Mouse (Mus musculus) embryonic facial prominence, embryonic 11.5 days (tissue): ENCODE data around the gene Nav1. TPM values are rescaled to one million over a fixed set of nuclear protein-coding genes. Genes with fewer than 3 reads are reported as not detected.

Experiments
- ATAC-seq: fragments of 200-750 bp; cut with Nextera tagmentation; replicated peaks from 2 replicates; pipeline ENCODE4 v1.8.0; 2017; ENCODE audit warnings: low read depth; ENCODE audit not compliant: insufficient number of reproducible peaks, low FRiP score, low TSS enrichment
- DNase-seq: peaks from one replicate; pipeline ENCODE4 v3.0.0-alpha.2; 2015; ENCODE audit warnings: low spot score
- H3K27ac ChIP-seq: fragments of 300-500 bp; sonication (generic); replicated peaks from 2 replicates; pipeline ENCODE4 v1.5.1; 2014; ENCODE audit warnings: mild to moderate bottlenecking, low read depth, low read length, control low read depth
- H3K27me3 ChIP-seq: fragments of 300-500 bp; sonication (generic); 2 replicates; pipeline ENCODE4 v1.6.1; 2014; ENCODE audit warnings: mild to moderate bottlenecking, low read length, moderate library complexity, mixed read lengths; ENCODE audit not compliant: control insufficient read depth, insufficient read depth
- H3K36me3 ChIP-seq: fragments of 300-500 bp; sonication (generic); replicated peaks from 2 replicates; pipeline ENCODE4 v1.6.1; 2014; ENCODE audit warnings: low read depth, mild to moderate bottlenecking, low read length, moderate library complexity, mixed read lengths; ENCODE audit not compliant: control insufficient read depth, insufficient read depth
- H3K4me1 ChIP-seq: fragments of 300-500 bp; sonication (generic); 2 replicates; pipeline ENCODE4 v1.6.1; 2014; ENCODE audit warnings: low read length, mixed read lengths; ENCODE audit not compliant: control insufficient read depth, insufficient read depth
- H3K4me2 ChIP-seq: fragments of 300-500 bp; sonication (generic); 2 replicates; pipeline ENCODE4 v1.6.1; 2014; ENCODE audit warnings: low read depth, mild to moderate bottlenecking, control low read depth, low read length, moderate library complexity
- H3K4me3 ChIP-seq: fragments of 300-500 bp; sonication (generic); 2 replicates; pipeline ENCODE4 v1.5.1; 2014; ENCODE audit warnings: low read depth, low read length, control low read depth
- H3K9ac ChIP-seq: fragments of 300-500 bp; sonication (generic); replicated peaks from 2 replicates; pipeline ENCODE4 v1.6.1; 2014; ENCODE audit warnings: mild to moderate bottlenecking, control low read depth, low read length
- H3K9me3 ChIP-seq: fragments of 300-500 bp; sonication (generic); replicated peaks from 2 replicates; pipeline ENCODE4 v1.6.1; 2016; ENCODE audit warnings: mild to moderate bottlenecking, low read length, inconsistent platforms, mixed read lengths; ENCODE audit not compliant: control insufficient read depth
- WGBS: fragments of 180-500 bp; shearing (Covaris S2); extraction: QIAGEN DNeasy Blood & Tissue Kit; methylation state at CpG from one replicate; pipeline ENCODE4 v1.1.7; 2014; 5-methylcytosine and 5-hydroxymethylcytosine counted together
- polyA plus RNA-seq: library from polyadenylated mRNA; unstranded; fragments of >200 nt; fragmentation: Nextera tagmentation; extraction: Ambion mirVana; gene quantifications from 2 replicates; pipeline ENCODE4 v1.2.1, GENCODE M21; 2014

Nav1 gene
- polyA plus RNA-seq, 1 experiment from 2014 or later, result 11.9 TPM

GRCm38 (mm10) chr1:135538441-135539265, 68.4 kb downstream of the Nav1 start:
- DNase-seq (no peak), ATAC-seq (no peak)
- Histone ChIP-seq H3K9ac (no peak overlapping the region), H3K4me2 (no peak overlapping the region), H3K36me3 (no peaks in the 10 kb centered on the region), H3K27ac (no peak overlapping the region), H3K27me3 (no peaks in the 10 kb centered on the region), H3K9me3 (no peaks in the 10 kb centered on the region), H3K4me1 (0 out of 2 replicates have a peak, but pooled peaks cover 2% of the 10 kb centered on the region), H3K4me3 (no peak overlapping the region)
- WGBS, result 80% methylated on average over 12 of the region's 12 CpGs

GRCm38 (mm10) chr1:135536822-135537221, 70.3 kb downstream of the Nav1 start:
- no peak overlapping the region for H3K4me3 ChIP-seq
- no peak overlapping the region for H3K27ac ChIP-seq
- no peak for ATAC-seq
- H3K4me1 ChIP-seq, result no peaks in the 10 kb centered on the region
- H3K4me2 ChIP-seq, result no peak overlapping the region
- 89% methylated on average over 7 of the region's 7 CpGs for WGBS
- no peaks in the 10 kb centered on the region for H3K27me3 ChIP-seq
- H3K36me3 ChIP-seq, result no peaks in the 10 kb centered on the region
- H3K9ac ChIP-seq, result no peak overlapping the region
- no peak for DNase-seq
- H3K9me3 ChIP-seq, result no peaks in the 10 kb centered on the region

DNA sequence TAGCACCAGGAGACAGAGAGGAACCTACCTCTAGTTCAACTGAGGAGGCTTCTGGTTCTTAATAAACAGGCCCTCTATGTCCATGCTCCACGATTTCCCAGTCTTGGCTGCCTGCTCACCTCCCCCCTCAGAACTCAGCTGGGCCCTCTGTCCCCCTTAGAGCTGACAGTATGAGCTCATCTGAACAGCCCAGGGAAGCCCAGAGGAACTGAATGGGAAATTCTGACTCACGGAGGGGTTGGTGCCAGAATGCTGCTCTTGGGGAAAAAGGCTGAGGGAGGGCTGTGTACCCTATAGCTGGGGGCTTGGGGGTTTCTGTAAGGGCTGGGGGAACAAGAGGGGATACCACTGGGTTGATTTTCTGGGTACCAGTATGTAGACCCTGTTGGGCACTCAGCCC, 70.8 kb downstream of the Nav1 start:
- Histone ChIP-seq H3K9ac (no peak overlapping the region), H3K9me3 (no peaks in the 10 kb centered on the region), H3K4me3 (no peak overlapping the region), H3K27me3 (no peaks in the 10 kb centered on the region), H3K27ac (no peak overlapping the region), H3K4me2 (no peak overlapping the region), H3K4me1 (no peaks in the 10 kb centered on the region), H3K36me3 (no peaks in the 10 kb centered on the region)
- 85% methylated on average over 2 of the region's 2 CpGs for WGBS
- ATAC-seq (no peak), DNase-seq (no peak)

DNA sequence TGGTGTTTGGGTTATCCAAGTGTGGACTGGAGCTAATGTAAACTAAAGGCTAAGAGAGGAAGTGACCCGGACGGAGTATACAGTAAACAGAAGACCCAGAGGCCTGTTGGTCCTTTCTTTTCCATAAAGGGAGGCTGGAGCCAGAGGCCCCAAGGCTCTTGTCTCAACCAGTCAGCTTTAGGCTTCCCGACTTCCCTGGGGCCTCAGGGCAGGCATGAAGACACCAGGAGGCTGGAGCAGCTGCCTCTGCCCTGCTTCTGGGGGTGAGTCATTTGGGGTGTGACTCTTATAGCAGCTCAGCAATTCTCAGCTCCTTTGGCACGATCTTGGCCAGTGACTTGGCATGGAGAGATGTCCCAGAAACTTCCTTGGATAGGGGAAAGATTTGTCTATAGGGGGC, 71.8 kb downstream of the Nav1 start:
- H3K27me3 ChIP-seq, result no peaks in the 10 kb centered on the region

GRCm38 (mm10) chr1:135534782-135535181, 72.3 kb downstream of the Nav1 start:
- no peaks in the 10 kb centered on the region for H3K9me3 ChIP-seq
- no peak overlapping the region for H3K4me3 ChIP-seq
- no peaks in the 10 kb centered on the region for H3K36me3 ChIP-seq
- ATAC-seq (no peak), DNase-seq (no peak)
- no peak overlapping the region for H3K27ac ChIP-seq
- WGBS, result 57% methylated on average over 4 of the region's 4 CpGs
- no peak overlapping the region for H3K9ac ChIP-seq
- no peaks in the 10 kb centered on the region for H3K27me3 ChIP-seq
- H3K4me1 ChIP-seq, result no peaks in the 10 kb centered on the region
- H3K4me2 ChIP-seq, result no peak overlapping the region

More for the DNA sequence above, 71.8 kb downstream of the Nav1 start:
- WGBS, result 38% methylated on average over 4 of the region's 4 CpGs
- H3K9me3 ChIP-seq, result no peaks in the 10 kb centered on the region
- H3K4me1 ChIP-seq, result no peaks in the 10 kb centered on the region
- H3K4me2 ChIP-seq, result no peak overlapping the region
- H3K36me3 ChIP-seq, result no peaks in the 10 kb centered on the region
- DNase-seq (no peak), ATAC-seq (no peak)
- no peak overlapping the region for H3K4me3 ChIP-seq
- no peak overlapping the region for H3K27ac ChIP-seq
- no peak overlapping the region for H3K9ac ChIP-seq

DNA sequence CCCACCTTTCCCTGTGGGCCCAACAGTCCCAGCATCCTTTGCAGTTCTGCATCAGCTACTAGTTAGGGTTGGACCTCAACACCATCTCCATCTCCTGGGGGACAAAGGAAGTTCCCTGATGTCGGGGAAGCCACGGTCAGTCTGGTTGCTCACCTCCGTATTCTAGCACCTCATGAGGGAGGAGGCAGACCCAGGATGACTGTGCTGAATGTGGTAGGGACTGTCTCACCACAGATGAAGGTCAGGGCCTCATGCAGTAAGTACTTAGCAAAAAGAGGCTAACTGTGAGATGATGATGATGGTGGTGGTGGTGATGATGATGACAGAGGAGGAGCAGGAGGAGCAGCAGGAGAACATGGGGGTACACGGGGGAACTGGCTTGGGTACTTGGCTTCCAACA, 73.0 kb downstream of the Nav1 start:
- 88% methylated on average over 4 of the region's 4 CpGs for WGBS
- no peak for DNase-seq
- Histone ChIP-seq H3K4me2 (no peak overlapping the region), H3K4me1 (no peaks in the 10 kb centered on the region), H3K4me3 (no peak overlapping the region), H3K36me3 (no peaks in the 10 kb centered on the region), H3K9ac (no peak overlapping the region), H3K27me3 (no peaks in the 10 kb centered on the region), H3K9me3 (no peaks in the 10 kb centered on the region), H3K27ac (no peak overlapping the region)
- ATAC-seq, result no peak

DNA sequence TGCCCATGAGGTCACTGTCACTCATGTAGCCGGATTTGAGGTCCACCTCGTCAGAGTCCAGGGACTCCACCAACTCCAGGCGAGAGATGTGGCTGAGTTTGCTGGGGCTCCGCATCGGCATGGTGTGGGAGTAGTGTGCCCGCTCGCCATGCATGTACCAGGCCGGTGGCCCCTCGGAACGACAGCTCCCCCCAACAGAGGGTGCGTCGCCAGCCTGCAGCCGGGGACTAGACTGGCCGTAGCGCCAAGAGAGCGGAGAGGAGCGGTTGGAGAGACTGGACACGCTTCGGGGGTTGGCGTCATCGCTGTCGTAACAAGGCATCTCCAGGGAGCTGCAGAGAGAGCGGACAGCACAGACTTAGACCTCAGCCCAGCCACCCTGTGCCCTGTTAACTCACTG, 74.7 kb downstream of the Nav1 start:
- H3K4me3 ChIP-seq, result no peak overlapping the region
- DNase-seq (no peak), ATAC-seq (no peak)
- no peak overlapping the region for H3K4me2 ChIP-seq
- H3K27me3 ChIP-seq, result no peaks in the 10 kb centered on the region
- H3K9me3 ChIP-seq, result no peaks in the 10 kb centered on the region
- no peaks in the 10 kb centered on the region for H3K36me3 ChIP-seq
- no peak overlapping the region for H3K27ac ChIP-seq
- H3K9ac ChIP-seq, result no peak overlapping the region
- 92% methylated on average over 23 of the region's 23 CpGs for WGBS
- H3K4me1 ChIP-seq, result no peaks in the 10 kb centered on the region

DNA sequence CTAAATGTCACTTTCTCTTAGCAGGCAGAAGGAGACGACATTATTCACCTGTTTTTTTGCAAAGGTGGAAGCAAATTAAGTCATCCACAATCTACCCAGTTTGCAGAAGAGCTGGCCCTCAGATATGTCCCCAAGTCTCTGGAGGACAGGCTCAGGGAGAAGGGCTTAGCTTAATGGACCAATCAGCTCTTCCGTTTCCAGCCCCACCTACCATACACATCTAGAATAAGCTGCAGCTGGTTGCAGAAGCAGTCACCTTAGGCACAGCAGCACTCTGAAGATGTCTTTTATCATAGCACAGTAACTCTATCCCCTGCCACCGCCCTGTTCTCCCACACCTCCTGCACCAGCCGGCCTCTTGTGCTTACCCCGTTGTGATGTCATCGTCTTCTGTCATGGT, 75.1 kb downstream of the Nav1 start:
- no peak for DNase-seq
- Histone ChIP-seq H3K4me2 (no peak overlapping the region), H3K9ac (no peak overlapping the region), H3K4me3 (no peak overlapping the region), H3K9me3 (no peaks in the 10 kb centered on the region), H3K27ac (no peak overlapping the region), H3K4me1 (no peaks in the 10 kb centered on the region), H3K27me3 (no peaks in the 10 kb centered on the region), H3K36me3 (no peaks in the 10 kb centered on the region)
- ATAC-seq, result no peak
- 92% methylated on average over 6 of the region's 6 CpGs for WGBS
